Mouse (Mus musculus) layer of hippocampus, postnatal 10 days (tissue): Measurements from ENCODE around the gene Gm10696. TPM values are rescaled to one million over a fixed set of nuclear protein-coding genes. Genes with fewer than 3 reads are reported as not detected.
"Not testable (repeated sequence)": the region's sequence is repeated elsewhere in the genome, so short reads cannot be mapped to it uniquely, and the experiment has no call there.

Source experiments
- DNase-seq, 2 experiments: peaks; one replicate each; pipeline ENCODE4 v3.0.0; 2021; ENCODE audit warnings: low spot score in 2 of 2
- long read RNA-seq: library from polyadenylated mRNA; stranded (forward); transcript quantifications from one replicate; pipeline ENCODE4 v2.0.0, GENCODE M21; 2023
- total RNA-seq, 2 experiments: library from RNA; stranded (reverse); gene quantifications; 2 replicates each; pipeline ENCODE4 v1.2.3; 2021

Gene Gm10696
- total RNA-seq: not detected
- long read RNA-seq: 0 reads

GRCm38 (mm10) chr3:94178093-94178492, at the start of gene Gm10696:
Gene Gm10696, minus strand, starts transcription at chr3:94178193.
- DNase-seq: not testable (repeated sequence)

GRCm38 (mm10) chr3:94196414-94196813, 18.4 kb upstream of the Gm10696 start, which contains the start of gene Gm5286:
Gene Gm5286, plus strand, starts transcription at chr3:94196714.
- DNase-seq: not testable (repeated sequence)

GRCm38 (mm10) chr3:94167351-94167750, 10.6 kb downstream of the Gm10696 start:
- DNase-seq: not testable (repeated sequence)

Other genes starting within 250 kb of the Gm10696 start
- gene Gm9117, start 234.7 kb downstream of the Gm10696 start, total RNA-seq: not detected
- not detected for gene Tdpoz5, start 216.9 kb downstream of the Gm10696 start, total RNA-seq
- not detected for gene Gm9125, start 123.3 kb downstream of the Gm10696 start, total RNA-seq
- gene Gm10697, start 105.5 kb downstream of the Gm10696 start, total RNA-seq: not detected
- gene Gm5286, start 18.5 kb upstream of the Gm10696 start, total RNA-seq: not detected
- not detected for gene Gm4778, start 85.8 kb upstream of the Gm10696 start, total RNA-seq
- 10 to 100 TPM; 27.9 to 33.4 TPM for gene Them4, start 131.9 kb upstream of the Gm10696 start, total RNA-seq
- gene Them5, start 163.9 kb upstream of the Gm10696 start, total RNA-seq: not detected
- under 1 TPM in 1 of 2 experiments, not detected in 1; 0.46 TPM for gene C2cd4d, start 184.2 kb upstream of the Gm10696 start, total RNA-seq
- under 1 TPM; 0.16 to 0.62 TPM for gene Rorc, start 194.6 kb upstream of the Gm10696 start, total RNA-seq
- gene Lingo4, start 220.3 kb upstream of the Gm10696 start, total RNA-seq: 1 to 10 TPM; 1.3 to 1.5 TPM
- gene Tdrkh, start 235.1 kb upstream of the Gm10696 start, total RNA-seq: 10 to 100 TPM; 43.9 to 47.7 TPM